Mouse (Mus musculus): Measurements from ENCODE around the gene Myl12a.

- no peak for TF ChIP-seq CTCF (IDR thresholded peaks at IDR 0.05; ENCODE audit: low read depth)
- TF ChIP-seq EP300 (IDR thresholded peaks at IDR 0.05; ENCODE audit: low read depth) = no peak
These were observed 1.6 kb downstream of the Myl12a start for GRCm38 (mm10) chr17:71001067-71001466.

Data from liver, postnatal 0 days (tissue).